ENCODE assay signal across 27 mouse cellular contexts in the genomic region with DNA sequence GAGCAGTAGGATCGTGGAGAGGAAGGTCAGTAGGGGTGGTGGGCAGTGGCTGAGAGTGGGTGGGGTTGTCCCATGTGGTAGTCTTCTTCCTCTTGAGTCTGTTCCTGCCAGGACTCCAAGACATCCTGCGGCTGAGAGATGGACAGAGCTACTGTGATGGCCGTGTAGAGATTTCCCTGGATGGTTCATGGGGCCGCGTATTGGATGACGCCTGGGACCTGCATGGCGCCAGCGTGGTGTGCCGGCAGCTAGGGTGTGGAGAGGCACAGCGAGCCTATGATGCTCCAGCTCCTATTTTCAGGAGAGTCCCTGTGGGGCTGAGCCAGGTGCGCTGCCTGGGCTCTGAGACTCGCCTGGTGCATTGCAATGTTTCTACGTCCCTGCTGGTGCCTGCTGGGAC. TPM values are rescaled to one million over a fixed set of nuclear protein-coding genes. Genes with fewer than 3 reads are reported as not detected.
"Had no signal": no experiment of that assay in that cellular context is flagged by ENCODE, and none has a peak within 500 bp of the region (broad histone marks: within the 10 kb centered on the region; RNA-seq: fewer than 3 reads in every experiment).

No protein-coding gene starts in this region.

- H3K4me1 ChIP-seq: liver, embryonic 15.5 days; lung, embryonic 15.5 days; midbrain, embryonic 10.5 days; midbrain, embryonic 12.5 days; neural tube, embryonic 13.5 days; neural tube, embryonic 15.5 days had no signal

- H3K4me3 ChIP-seq: liver, embryonic 15.5 days; lung, embryonic 15.5 days; midbrain, embryonic 10.5 days; midbrain, embryonic 12.5 days; myocyte; neural tube, embryonic 13.5 days; neural tube, embryonic 15.5 days had no signal

- ATAC-seq: liver, postnatal 0 days; midbrain, embryonic 16.5 days had no signal

- H3K9me3 ChIP-seq: liver, embryonic 15.5 days; lung, embryonic 15.5 days; midbrain, embryonic 10.5 days; midbrain, embryonic 12.5 days; neural tube, embryonic 13.5 days; neural tube, embryonic 15.5 days had no signal

- H3K27ac ChIP-seq: liver, embryonic 15.5 days; lung, embryonic 15.5 days; midbrain, embryonic 10.5 days; midbrain, embryonic 12.5 days; neural tube, embryonic 13.5 days; neural tube, embryonic 15.5 days had no signal

- H3K9ac ChIP-seq: liver, embryonic 15.5 days; liver, postnatal 0 days; lung, embryonic 15.5 days; midbrain, embryonic 12.5 days; neural tube, embryonic 13.5 days; neural tube, embryonic 15.5 days had no signal

- H3K36me3 ChIP-seq: liver, embryonic 15.5 days; lung, embryonic 15.5 days; midbrain, embryonic 10.5 days; midbrain, embryonic 12.5 days; neural tube, embryonic 13.5 days; neural tube, embryonic 15.5 days had no signal

- H3K4me2 ChIP-seq: liver, embryonic 15.5 days; lung, embryonic 15.5 days; midbrain, embryonic 12.5 days; neural tube, embryonic 13.5 days; neural tube, embryonic 15.5 days had no signal

- H3K27me3 ChIP-seq: liver, embryonic 15.5 days; lung, embryonic 15.5 days; midbrain, embryonic 12.5 days; neural tube, embryonic 13.5 days; neural tube, embryonic 15.5 days had no signal

- DNase-seq: liver, postnatal 0 days; lung, adult 2 months; lung, postnatal 10 days; lung, postnatal 4 days; midbrain, embryonic 14.5 days; retina, postnatal 1 day; right cerebral cortex, adult 18-20 months; right cerebral cortex, postnatal 25 days; right cerebral cortex, postnatal 4 days; spleen, adult 18-20 months; thymus, adult 18-20 months; thymus, postnatal 14 days; thymus, postnatal 36 days had no signal

RNA-seq across cellular contexts. Expression of gene Cd163l1, which starts 6.1 kb away (rescaled TPM):
- polyA plus RNA-seq: midbrain, embryonic 10.5 days; midbrain, embryonic 12.5 days; midbrain, embryonic 14.5 days; midbrain, embryonic 16.5 days; myocyte; neural tube, embryonic 11.5 days; neural tube, embryonic 13.5 days; neural tube, embryonic 15.5 days had no signal

RNA-seq across cellular contexts. Expression of gene Olfr524, which starts 18.4 kb away (rescaled TPM):
- total RNA-seq: megakaryocyte-erythroid progenitor cell, adult 5-6 weeks had no signal
- polyA plus RNA-seq: liver, embryonic 15.5 days; liver, postnatal 0 days; lung, adult 2 months; midbrain, embryonic 10.5 days; midbrain, embryonic 12.5 days; midbrain, embryonic 14.5 days; midbrain, embryonic 16.5 days; myocyte; neural tube, embryonic 11.5 days; neural tube, embryonic 13.5 days; neural tube, embryonic 15.5 days; small intestine, adult 2 months; stomach, embryonic 14.5 days; stomach, embryonic 16.5 days had no signal

RNA-seq across cellular contexts. Expression of gene 5830411N06Rik, which starts 22.9 kb away (rescaled TPM):
- total RNA-seq: megakaryocyte-erythroid progenitor cell, adult 5-6 weeks had no signal
- polyA plus RNA-seq: liver, embryonic 15.5 days; liver, postnatal 0 days; midbrain, embryonic 10.5 days; midbrain, embryonic 12.5 days; midbrain, embryonic 14.5 days; midbrain, embryonic 16.5 days; neural tube, embryonic 11.5 days; neural tube, embryonic 13.5 days; stomach, embryonic 14.5 days; stomach, embryonic 16.5 days had no signal

RNA-seq across cellular contexts. Expression of gene Olfr523, which starts 51.2 kb away (rescaled TPM):
- total RNA-seq: megakaryocyte-erythroid progenitor cell, adult 5-6 weeks had no signal
- polyA plus RNA-seq: liver, embryonic 15.5 days; liver, postnatal 0 days; lung, adult 2 months; lung, embryonic 15.5 days; midbrain, embryonic 10.5 days; midbrain, embryonic 12.5 days; midbrain, embryonic 14.5 days; midbrain, embryonic 16.5 days; myocyte; neural tube, embryonic 11.5 days; neural tube, embryonic 13.5 days; neural tube, embryonic 15.5 days; small intestine, adult 2 months; stomach, embryonic 14.5 days; stomach, embryonic 16.5 days had no signal

RNA-seq across cellular contexts. Expression of gene Olfr522, which starts 59.6 kb away (rescaled TPM):
- total RNA-seq: megakaryocyte-erythroid progenitor cell, adult 5-6 weeks had no signal
- polyA plus RNA-seq: liver, embryonic 15.5 days; liver, postnatal 0 days; lung, adult 2 months; lung, embryonic 15.5 days; midbrain, embryonic 10.5 days; midbrain, embryonic 12.5 days; midbrain, embryonic 14.5 days; midbrain, embryonic 16.5 days; myocyte; neural tube, embryonic 11.5 days; neural tube, embryonic 13.5 days; neural tube, embryonic 15.5 days; small intestine, adult 2 months; stomach, embryonic 14.5 days; stomach, embryonic 16.5 days; thymus, postnatal 0 days had no signal
